Mouse (Mus musculus): Measurements from ENCODE around the gene Dnah8. TPM values are rescaled to one million over a fixed set of nuclear protein-coding genes. Genes with fewer than 3 reads are reported as not detected.

Gene Dnah8
- polyA plus RNA-seq, 1 experiment from 2014 or later = 9.8 TPM

- no peak for DNase-seq (ENCODE audit: low spot score)
- no peak for ATAC-seq
- Histone ChIP-seq H3K36me3 (ENCODE audit: insufficient read depth, low read length) (no peaks in the 10 kb centered on the region), H3K9ac (replicated peaks; ENCODE audit: low read depth) (no peak overlapping the region), H3K9me3 (ENCODE audit: low read length) (no peaks in the 10 kb centered on the region), H3K27me3 (replicated peaks; ENCODE audit: insufficient read depth, low read length) (no peaks in the 10 kb centered on the region), H3K4me1 (ENCODE audit: insufficient read depth, low read depth, low read length) (no peaks in the 10 kb centered on the region), H3K4me2 (replicated peaks; ENCODE audit: low read depth, low read length) (no peak overlapping the region), H3K27ac (ENCODE audit: low read length) (no peak overlapping the region), H3K4me3 (ENCODE audit: low read depth, low read length) (no peak overlapping the region)
- no peak for TF ChIP-seq EP300 (IDR thresholded peaks at IDR 0.05)
- TF ChIP-seq CTCF (IDR thresholded peaks at IDR 0.05) = peak; percentile 69
- 33% methylated on average over 9 of the region's 9 CpGs for WGBS
Observed at GRCm38 (mm10) chr17:30844321-30844791, 220.2 kb downstream of the Dnah8 start.

GRCm38 (mm10) chr17:30847498-30847897 is 223.3 kb downstream of the Dnah8 start:
- H3K4me3 ChIP-seq (ENCODE audit: low read depth, low read length) = no peak overlapping the region
- H3K9ac ChIP-seq (replicated peaks; ENCODE audit: low read depth) = no peak overlapping the region
- H3K27me3 ChIP-seq (replicated peaks; ENCODE audit: insufficient read depth, low read length) = no peaks in the 10 kb centered on the region
- TF ChIP-seq CTCF (IDR thresholded peaks at IDR 0.05) = no peak
- no peak for TF ChIP-seq EP300 (IDR thresholded peaks at IDR 0.05)
- no peak for DNase-seq (ENCODE audit: low spot score)
- no peak overlapping the region for H3K4me2 ChIP-seq (replicated peaks; ENCODE audit: low read depth, low read length)
- ATAC-seq = no peak
- H3K4me1 ChIP-seq (ENCODE audit: insufficient read depth, low read depth, low read length) = no peaks in the 10 kb centered on the region
- WGBS = 84% methylated on average over 7 of the region's 7 CpGs
- H3K9me3 ChIP-seq (ENCODE audit: low read length) = no peaks in the 10 kb centered on the region
- H3K27ac ChIP-seq (ENCODE audit: low read length) = no peak overlapping the region
- H3K36me3 ChIP-seq (ENCODE audit: insufficient read depth, low read length) = no peaks in the 10 kb centered on the region

- H3K9ac ChIP-seq (replicated peaks; ENCODE audit: low read depth) = no peak overlapping the region
- no peaks in the 10 kb centered on the region for H3K9me3 ChIP-seq (ENCODE audit: low read length)
- H3K4me3 ChIP-seq (ENCODE audit: low read depth, low read length) = no peak overlapping the region
- no peaks in the 10 kb centered on the region for H3K27me3 ChIP-seq (replicated peaks; ENCODE audit: insufficient read depth, low read length)
- H3K27ac ChIP-seq (ENCODE audit: low read length) = no peak overlapping the region
- H3K4me2 ChIP-seq (replicated peaks; ENCODE audit: low read depth, low read length) = no peak overlapping the region
- ATAC-seq = no peak
- WGBS = 94% methylated on average over 5 of the region's 5 CpGs
- H3K4me1 ChIP-seq (ENCODE audit: insufficient read depth, low read depth, low read length) = no peaks in the 10 kb centered on the region
- H3K36me3 ChIP-seq (ENCODE audit: insufficient read depth, low read length) = no peaks in the 10 kb centered on the region
- no peak for TF ChIP-seq EP300 (IDR thresholded peaks at IDR 0.05)
- no peak for TF ChIP-seq CTCF (IDR thresholded peaks at IDR 0.05)
- no peak for DNase-seq (ENCODE audit: low spot score)
Observed at GRCm38 (mm10) chr17:30848086-30848485, 223.9 kb downstream of the Dnah8 start.

GRCm38 (mm10) chr17:30848804-30849203 is 224.7 kb downstream of the Dnah8 start:
- Histone ChIP-seq H3K9me3 (ENCODE audit: low read length) (no peaks in the 10 kb centered on the region), H3K4me3 (ENCODE audit: low read depth, low read length) (no peak overlapping the region), H3K27me3 (replicated peaks; ENCODE audit: insufficient read depth, low read length) (no peaks in the 10 kb centered on the region), H3K27ac (ENCODE audit: low read length) (no peak overlapping the region), H3K4me2 (replicated peaks; ENCODE audit: low read depth, low read length) (no peak overlapping the region), H3K4me1 (ENCODE audit: insufficient read depth, low read depth, low read length) (no peaks in the 10 kb centered on the region), H3K9ac (replicated peaks; ENCODE audit: low read depth) (no peak overlapping the region), H3K36me3 (ENCODE audit: insufficient read depth, low read length) (no peaks in the 10 kb centered on the region)
- TF ChIP-seq CTCF (IDR thresholded peaks at IDR 0.05) = no peak
- no peak for TF ChIP-seq EP300 (IDR thresholded peaks at IDR 0.05)
- no peak for DNase-seq (ENCODE audit: low spot score)
- ATAC-seq = no peak
- WGBS = 80% methylated on average over 6 of the region's 6 CpGs

GRCm38 (mm10) chr17:30849813-30850212 is 225.7 kb downstream of the Dnah8 start:
- DNase-seq (ENCODE audit: low spot score) (no peak), ATAC-seq (no peak)
- WGBS = 91% methylated on average over 12 of the region's 12 CpGs
- no peak for TF ChIP-seq CTCF (IDR thresholded peaks at IDR 0.05)
- TF ChIP-seq EP300 (IDR thresholded peaks at IDR 0.05) = no peak
- H3K36me3 ChIP-seq (ENCODE audit: insufficient read depth, low read length) = no peaks in the 10 kb centered on the region
- no peak overlapping the region for H3K4me2 ChIP-seq (replicated peaks; ENCODE audit: low read depth, low read length)
- H3K4me3 ChIP-seq (ENCODE audit: low read depth, low read length) = no peak overlapping the region
- no peaks in the 10 kb centered on the region for H3K4me1 ChIP-seq (ENCODE audit: insufficient read depth, low read depth, low read length)
- H3K27me3 ChIP-seq (replicated peaks; ENCODE audit: insufficient read depth, low read length) = no peaks in the 10 kb centered on the region
- no peaks in the 10 kb centered on the region for H3K9me3 ChIP-seq (ENCODE audit: low read length)
- H3K27ac ChIP-seq (ENCODE audit: low read length) = no peak overlapping the region
- H3K9ac ChIP-seq (replicated peaks; ENCODE audit: low read depth) = no peak overlapping the region

- Histone ChIP-seq H3K4me3 (ENCODE audit: low read depth, low read length) (no peak overlapping the region), H3K36me3 (ENCODE audit: insufficient read depth, low read length) (no peaks in the 10 kb centered on the region), H3K27ac (ENCODE audit: low read length) (no peak overlapping the region), H3K9ac (replicated peaks; ENCODE audit: low read depth) (no peak overlapping the region), H3K9me3 (ENCODE audit: low read length) (no peaks in the 10 kb centered on the region), H3K4me2 (replicated peaks; ENCODE audit: low read depth, low read length) (no peak overlapping the region), H3K27me3 (replicated peaks; ENCODE audit: insufficient read depth, low read length) (no peaks in the 10 kb centered on the region), H3K4me1 (ENCODE audit: insufficient read depth, low read depth, low read length) (no peaks in the 10 kb centered on the region)
- ATAC-seq (no peak), DNase-seq (ENCODE audit: low spot score) (no peak)
- TF ChIP-seq CTCF (IDR thresholded peaks at IDR 0.05) (peak; percentile 24; the same call in 1 of the 2 replicates), EP300 (IDR thresholded peaks at IDR 0.05) (no peak)
Observed at GRCm38 (mm10) chr17:30852345-30852744, 228.2 kb downstream of the Dnah8 start.

GRCm38 (mm10) chr17:30857347-30857746 is 233.2 kb downstream of the Dnah8 start:
- WGBS = 86% methylated on average over 5 of the region's 5 CpGs
- Histone ChIP-seq H3K9me3 (ENCODE audit: low read length) (no peaks in the 10 kb centered on the region), H3K4me2 (replicated peaks; ENCODE audit: low read depth, low read length) (no peak overlapping the region), H3K36me3 (ENCODE audit: insufficient read depth, low read length) (no peaks in the 10 kb centered on the region), H3K4me1 (ENCODE audit: insufficient read depth, low read depth, low read length) (no peaks in the 10 kb centered on the region), H3K27ac (ENCODE audit: low read length) (no peak overlapping the region), H3K27me3 (replicated peaks; ENCODE audit: insufficient read depth, low read length) (no peaks in the 10 kb centered on the region), H3K4me3 (ENCODE audit: low read depth, low read length) (no peak overlapping the region), H3K9ac (replicated peaks; ENCODE audit: low read depth) (no peak overlapping the region)
- ATAC-seq (no peak), DNase-seq (ENCODE audit: low spot score) (no peak)
- TF ChIP-seq CTCF (IDR thresholded peaks at IDR 0.05) (no peak), EP300 (IDR thresholded peaks at IDR 0.05) (no peak)
